15 mouse cellular contexts compared by ENCODE assay signal in the genomic region with DNA sequence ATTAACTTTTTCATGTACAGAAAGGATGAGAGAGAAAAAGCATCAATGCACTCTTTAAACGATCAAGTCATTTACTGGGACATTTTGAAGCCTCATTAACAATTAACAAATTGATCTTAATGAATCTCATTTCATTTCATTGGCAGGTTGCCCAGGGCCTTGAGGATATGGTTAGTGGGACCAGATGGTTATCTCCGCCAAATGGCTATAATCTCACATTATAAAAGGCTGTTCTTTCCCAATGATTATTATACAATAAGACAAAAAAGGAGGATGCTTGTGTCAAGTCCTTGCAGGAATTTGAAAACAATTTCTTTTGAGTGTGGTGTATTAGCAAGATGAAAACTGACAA.
A peak's percentile ranks its signal among the peaks of the same experiment; 100 is the strongest.
DNase-seq lines count a peak whose midpoint lies in the region; ATAC-seq lines count a peak whose summit lies in the region.
"Had no signal": no experiment of that assay in that cellular context is flagged by ENCODE, and none has a peak within 500 bp of the region (broad histone marks: within the 10 kb centered on the region; RNA-seq: fewer than 3 reads in every experiment).

No protein-coding gene starts in this region.

- no peaks in the 10 kb centered on the region for H3K9me3 ChIP-seq in hindbrain, embryonic 13.5 days
- no peaks in the 10 kb centered on the region for H3K9me3 ChIP-seq in hindbrain, embryonic 11.5 days (ENCODE audit: control insufficient read depth, low read length)
- H3K9me3 ChIP-seq in hindbrain, embryonic 15.5 days: no peaks in the 10 kb centered on the region
- H3K9me3 ChIP-seq: heart, embryonic 13.5 days had no signal

- H3K36me3 ChIP-seq in hindbrain, embryonic 13.5 days: no peaks in the 10 kb centered on the region
- H3K36me3 ChIP-seq in hindbrain, embryonic 11.5 days (ENCODE audit: control insufficient read depth, insufficient read depth, low read length): no peaks in the 10 kb centered on the region
- H3K36me3 ChIP-seq in hindbrain, embryonic 15.5 days: no peaks in the 10 kb centered on the region
- H3K36me3 ChIP-seq: heart, embryonic 13.5 days had no signal

- peak overlapping the region; percentile 75; the same call in 1 of the 2 replicates for H3K27ac ChIP-seq in hindbrain, embryonic 13.5 days
- H3K27ac ChIP-seq in hindbrain, embryonic 11.5 days (ENCODE audit: low read depth, low read length): no peak overlapping the region
- peak overlapping the region; percentile 53; the same call in 1 of the 2 replicates for H3K27ac ChIP-seq in hindbrain, embryonic 15.5 days (replicated peaks)
- H3K27ac ChIP-seq: heart, embryonic 13.5 days; liver, embryonic 14.5 days had no signal

- peak; percentile 81 for ATAC-seq in hindbrain, embryonic 13.5 days (ENCODE audit: low FRiP score)
- no peak for ATAC-seq in hindbrain, embryonic 11.5 days (ENCODE audit: low FRiP score)
- peak; percentile 52 for ATAC-seq in hindbrain, embryonic 15.5 days (ENCODE audit: low FRiP score, low read depth)

- WGBS in hindbrain, embryonic 13.5 days: 43% methylated on average over 2 of the region's 2 CpGs
- 76% methylated on average over 2 of the region's 2 CpGs for WGBS in hindbrain, embryonic 11.5 days
- WGBS in hindbrain, embryonic 15.5 days: 37% methylated on average over 2 of the region's 2 CpGs

- DNase-seq in hindbrain, embryonic 11.5 days (ENCODE audit: low spot score): no peak
- peak; percentile 13 for DNase-seq in right cerebral cortex, postnatal 4 days
- DNase-seq in right cerebral cortex, postnatal 36 days (ENCODE audit: low spot score in 2 of 2): no peak
- no peak for DNase-seq in thymus, postnatal 10 days (ENCODE audit: low spot score in 2 of 2)
- DNase-seq in testis, postnatal 10 days (ENCODE audit: low spot score): no peak
- no peak for DNase-seq in adipocyte (ENCODE audit: low spot score)
- DNase-seq: cerebellum, adult 9-11 months; kidney, adult 9 months; kidney, postnatal 4 days; lung, postnatal 10 days; thymus, adult 18-20 months had no signal

- no peaks in the 10 kb centered on the region for H3K27me3 ChIP-seq in hindbrain, embryonic 13.5 days
- H3K27me3 ChIP-seq in hindbrain, embryonic 11.5 days (ENCODE audit: control insufficient read depth, insufficient read depth, low read length): no peaks in the 10 kb centered on the region
- no peaks in the 10 kb centered on the region for H3K27me3 ChIP-seq in hindbrain, embryonic 15.5 days
- H3K27me3 ChIP-seq: heart, embryonic 13.5 days had no signal

- no peak overlapping the region for H3K4me3 ChIP-seq in hindbrain, embryonic 13.5 days
- H3K4me3 ChIP-seq in hindbrain, embryonic 11.5 days (ENCODE audit: low read depth, low read length): no peak overlapping the region
- H3K4me3 ChIP-seq in hindbrain, embryonic 15.5 days: no peak overlapping the region
- H3K4me3 ChIP-seq: heart, embryonic 13.5 days had no signal

- H3K4me1 ChIP-seq in hindbrain, embryonic 13.5 days (replicated peaks): 0 out of 2 replicates have a peak, but pooled peaks cover 3% of the 10 kb centered on the region
- no peaks in the 10 kb centered on the region for H3K4me1 ChIP-seq in hindbrain, embryonic 11.5 days (replicated peaks; ENCODE audit: control insufficient read depth, insufficient read depth, low read length)
- no peaks in the 10 kb centered on the region for H3K4me1 ChIP-seq in hindbrain, embryonic 15.5 days (replicated peaks)
- H3K4me1 ChIP-seq: heart, embryonic 13.5 days had no signal

- no peak overlapping the region for H3K9ac ChIP-seq in hindbrain, embryonic 13.5 days
- no peak overlapping the region for H3K9ac ChIP-seq in hindbrain, embryonic 11.5 days (ENCODE audit: low read depth, low read length)
- no peak overlapping the region for H3K9ac ChIP-seq in hindbrain, embryonic 15.5 days
- H3K9ac ChIP-seq: heart, embryonic 13.5 days; liver, embryonic 14.5 days had no signal

- H3K4me2 ChIP-seq in hindbrain, embryonic 13.5 days: no peak overlapping the region
- no peak overlapping the region for H3K4me2 ChIP-seq in hindbrain, embryonic 11.5 days (replicated peaks; ENCODE audit: low read depth, low read length)
- no peak overlapping the region for H3K4me2 ChIP-seq in hindbrain, embryonic 15.5 days
- H3K4me2 ChIP-seq: heart, embryonic 13.5 days had no signal
